Mouse (Mus musculus) bone marrow macrophage, adult 2 months (primary cell): Measurements from ENCODE around the gene Rnaseh1. TPM values are rescaled to one million over a fixed set of nuclear protein-coding genes. Genes with fewer than 3 reads are reported as not detected.

Source experiments
- H3K27ac ChIP-seq: 2 replicates; pipeline ENCODE4 v1.5.1; 2012; ENCODE audit warnings: low read depth, low read length; ENCODE audit not compliant: insufficient read depth
- H3K4me1 ChIP-seq: 2 replicates; pipeline ENCODE4 v1.6.1; 2012; ENCODE audit warnings: low read length; ENCODE audit not compliant: control insufficient read depth, insufficient read depth
- H3K4me3 ChIP-seq: 2 replicates; pipeline ENCODE4 v1.5.1; 2012; ENCODE audit warnings: mild to moderate bottlenecking, low read length, moderate library complexity; ENCODE audit not compliant: insufficient read depth
- CTCF ChIP-seq: IDR thresholded peaks from 2 replicates; pipeline ENCODE4 v1.5.1; 2012; ENCODE audit warnings: low read depth, mild to moderate bottlenecking, low read length, moderate library complexity
- POLR2A ChIP-seq: IDR thresholded peaks from 2 replicates; pipeline ENCODE4 v1.6.1; 2012; ENCODE audit warnings: mild to moderate bottlenecking, low read depth, low read length, borderline replicate concordance
- polyA plus RNA-seq: library from polyadenylated mRNA; stranded (reverse); fragments of >200 nt; gene quantifications from 2 replicates; pipeline ENCODE4 v1.2.4, GENCODE M21; 2012; ENCODE audit not compliant: missing spikeins, insufficient read depth, insufficient read length

Gene Rnaseh1
- polyA plus RNA-seq, 1 experiment = 16.0 TPM

- H3K4me1 ChIP-seq = no peaks in the 10 kb centered on the region
- TF ChIP-seq POLR2A (no peak), CTCF (no peak)
- no peak overlapping the region for H3K4me3 ChIP-seq
- H3K27ac ChIP-seq = no peak overlapping the region
Observed at GRCm38 (mm10) chr12:28666734-28667133, 17.3 kb downstream of the Rnaseh1 start.

DNA sequence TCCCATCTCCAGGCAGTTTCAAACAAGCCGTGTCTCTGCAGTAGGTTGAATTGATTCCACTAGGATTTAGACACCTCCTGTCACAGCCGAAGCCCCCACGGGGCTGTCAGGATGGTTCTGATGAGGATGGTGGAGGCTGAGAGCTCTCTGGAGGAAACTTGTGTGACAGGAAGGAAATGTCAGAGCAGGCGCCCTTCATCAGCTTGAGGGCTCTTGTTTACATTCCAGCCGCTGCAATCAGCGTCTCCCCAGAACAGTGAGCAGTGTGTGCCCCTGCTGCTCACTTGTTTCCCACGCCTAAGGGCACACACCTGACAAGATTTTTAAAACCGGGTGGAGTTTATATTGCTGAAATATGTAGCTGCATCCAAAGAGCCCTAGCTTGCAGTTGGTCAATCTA, 17.9 kb downstream of the Rnaseh1 start:
- Histone ChIP-seq H3K4me3 (no peak overlapping the region), H3K27ac (no peak overlapping the region), H3K4me1 (no peaks in the 10 kb centered on the region)
- TF ChIP-seq POLR2A = no peak
- no peak for TF ChIP-seq CTCF

GRCm38 (mm10) chr12:28674038-28674720, 24.8 kb downstream of the Rnaseh1 start:
- Histone ChIP-seq H3K27ac (peak overlapping the region; percentile 96; the same call in 1 of the 2 replicates), H3K4me1 (peaks cover 3% of the 10 kb centered on the region; the same call in 1 of the 2 replicates), H3K4me3 (no peak overlapping the region)
- TF ChIP-seq CTCF (no peak), POLR2A (no peak)

- H3K4me3 ChIP-seq = peak within 1 kb of the TSS; percentile 89
- 0 out of 2 replicates have a peak, but pooled peaks have one; percentile 14 for TF ChIP-seq CTCF
- TF ChIP-seq POLR2A = no peak
Observed at GRCm38 (mm10) chr12:28675121-28675924, 25.9 kb downstream of the Rnaseh1 start, which contains the start of gene Adi1. Gene Adi1 (plus strand): TSS chr12:28675231.

DNA sequence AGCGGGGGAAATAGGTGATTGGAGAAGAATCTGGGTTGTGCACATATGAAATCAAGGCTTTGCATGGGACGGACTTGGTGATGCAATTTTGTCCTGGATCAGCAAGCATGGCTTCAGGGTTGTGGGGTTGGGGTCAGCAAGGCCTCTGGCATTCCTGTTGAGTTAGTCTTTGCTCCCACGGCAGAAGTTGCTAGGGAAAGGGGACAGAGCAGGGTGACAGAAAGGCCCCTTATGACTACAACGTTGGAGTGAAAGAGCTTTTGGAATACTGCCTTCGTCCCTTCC, 26.5 kb downstream of the Rnaseh1 start:
- TF ChIP-seq CTCF (no peak), POLR2A (no peak)
- Histone ChIP-seq H3K27ac (peak overlapping the region; percentile 96), H3K4me1 (peaks cover 3% of the 10 kb centered on the region; the same call in 1 of the 2 replicates), H3K4me3 (peak overlapping the region; percentile 89)

More at GRCm38 (mm10) chr12:28675121-28675924, 25.9 kb downstream of the Rnaseh1 start, which contains the start of gene Adi1:
- peak within 1 kb of the TSS; percentile 96 for H3K27ac ChIP-seq
- H3K4me1 ChIP-seq = peaks cover 3% of the 10 kb centered on the region; the same call in 1 of the 2 replicates

DNA sequence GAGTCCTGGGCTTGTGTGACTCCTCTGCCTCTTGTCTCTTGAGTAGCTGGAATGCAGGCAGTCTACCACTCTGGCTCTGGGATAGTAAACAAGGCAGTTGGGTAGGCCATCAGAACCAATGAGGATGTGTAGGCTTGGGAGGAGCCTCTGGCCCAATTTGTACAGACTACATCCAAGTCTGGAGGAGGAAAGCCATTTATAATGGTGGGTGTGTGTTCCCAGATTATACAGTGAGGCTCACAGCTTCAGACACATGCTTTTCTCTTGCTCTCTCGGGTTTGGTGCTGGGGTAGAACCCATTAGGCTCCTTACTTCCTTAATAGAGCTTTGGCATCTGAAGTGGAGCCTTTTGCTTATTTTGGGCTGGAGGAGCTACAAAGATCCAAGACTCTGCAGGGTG, 35.3 kb downstream of the Rnaseh1 start:
- Histone ChIP-seq H3K27ac (no peak overlapping the region), H3K4me1 (no peaks in the 10 kb centered on the region), H3K4me3 (no peak overlapping the region)
- TF ChIP-seq POLR2A = no peak
- no peak for TF ChIP-seq CTCF

- Histone ChIP-seq H3K4me1 (no peaks in the 10 kb centered on the region), H3K4me3 (no peak overlapping the region), H3K27ac (no peak overlapping the region)
- TF ChIP-seq CTCF (no peak), POLR2A (no peak)
Observed at GRCm38 (mm10) chr12:28685771-28686170, 36.4 kb downstream of the Rnaseh1 start.

DNA sequence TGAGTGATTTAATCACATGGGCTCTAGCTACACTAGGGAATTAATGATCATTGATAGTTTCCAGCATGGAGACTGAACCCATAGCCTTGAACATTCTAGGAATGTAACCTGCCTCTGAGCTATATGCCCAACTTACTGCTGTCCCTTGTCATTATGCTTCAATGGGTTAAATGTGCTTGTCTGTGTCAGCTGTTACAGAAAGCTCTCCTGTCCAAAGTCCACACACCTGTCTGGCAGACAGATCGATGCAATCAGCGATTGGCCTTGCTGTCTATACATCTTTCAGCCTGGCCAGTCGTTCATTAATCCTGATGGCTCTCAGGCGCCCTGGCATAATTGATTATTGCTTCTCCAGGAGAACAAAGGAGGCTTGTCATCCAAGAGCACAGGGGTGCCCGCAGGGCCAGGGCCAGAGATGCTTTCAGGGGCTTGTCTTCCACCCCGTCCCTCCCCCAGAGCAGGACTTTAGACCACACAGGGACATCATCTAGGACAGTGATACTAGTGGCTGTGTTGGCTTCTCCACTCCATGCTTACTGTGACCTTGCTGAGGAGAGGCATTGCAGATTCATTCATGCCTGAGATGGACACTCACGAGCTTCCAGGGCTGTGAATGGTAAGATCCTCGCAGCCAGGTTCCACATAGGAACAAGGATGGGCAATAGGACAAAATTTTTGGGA, 36.9 kb downstream of the Rnaseh1 start:
- Histone ChIP-seq H3K27ac (no peak overlapping the region), H3K4me1 (no peaks in the 10 kb centered on the region), H3K4me3 (no peak overlapping the region)
- TF ChIP-seq POLR2A (no peak), CTCF (no peak)

GRCm38 (mm10) chr12:28688996-28689395, 39.6 kb downstream of the Rnaseh1 start:
- Histone ChIP-seq H3K27ac (no peak overlapping the region), H3K4me1 (no peaks in the 10 kb centered on the region), H3K4me3 (no peak overlapping the region)
- TF ChIP-seq POLR2A (no peak), CTCF (no peak)
